Mouse (Mus musculus): ENCODE data around the gene Shisa3.

DNA sequence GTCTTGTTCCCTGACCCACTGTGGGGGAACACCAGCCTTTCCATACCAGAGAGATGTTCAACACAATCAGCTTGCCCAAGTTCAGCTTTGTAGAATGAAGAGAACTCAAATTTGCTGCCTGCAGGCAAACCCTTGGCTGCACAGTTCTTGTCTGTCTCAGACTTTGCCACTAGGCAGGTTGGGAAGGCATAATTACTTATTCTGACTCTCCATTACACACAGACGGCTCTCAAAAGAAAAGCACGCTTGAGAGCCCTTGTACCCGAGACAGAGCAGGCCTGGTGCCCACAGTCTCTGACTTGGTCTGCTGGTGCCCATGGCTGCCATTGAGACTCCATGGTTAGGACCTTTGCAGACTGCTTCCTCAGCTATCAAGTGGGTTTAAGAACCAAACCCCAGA lies 26.7 kb downstream of the Shisa3 start:
- no peak for TF ChIP-seq POLR2A (IDR thresholded peaks at IDR 0.05; ENCODE audit: borderline replicate concordance, extremely low read depth, low read depth, low read length)
- no peak for TF ChIP-seq CTCF (IDR thresholded peaks at IDR 0.05; ENCODE audit: insufficient read depth, low read length)
